Mouse (Mus musculus) embryo, embryonic 9.5 days (tissue): ENCODE data around the gene Pla2g2f.

Source experiments
- DNase-seq: peaks from one replicate; pipeline ENCODE4 v3.0.0-alpha.2; 2017; ENCODE audit errors: extremely low spot score

The Pla2g2f gene

DNA sequence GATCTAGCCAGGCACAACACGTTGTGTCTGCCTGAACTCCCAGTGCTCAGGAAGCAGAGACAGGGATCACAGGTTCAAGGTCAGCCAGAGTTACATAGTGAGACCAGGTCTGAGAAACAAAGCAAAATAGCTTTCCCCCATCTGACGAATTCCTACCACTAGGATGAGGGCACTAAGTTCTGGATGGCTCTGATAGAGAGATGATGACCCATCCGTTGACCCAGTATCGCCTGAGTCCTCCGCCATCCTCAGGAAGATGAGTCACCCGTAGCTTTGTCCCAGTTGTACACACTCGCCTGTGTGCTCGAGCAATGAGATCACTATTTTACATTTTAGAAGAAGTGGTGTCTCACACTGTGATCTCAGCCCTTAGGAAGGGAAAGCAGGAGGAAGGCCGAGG lies 4.8 kb upstream of the Pla2g2f start:
- DNase-seq, result no peak

DNA sequence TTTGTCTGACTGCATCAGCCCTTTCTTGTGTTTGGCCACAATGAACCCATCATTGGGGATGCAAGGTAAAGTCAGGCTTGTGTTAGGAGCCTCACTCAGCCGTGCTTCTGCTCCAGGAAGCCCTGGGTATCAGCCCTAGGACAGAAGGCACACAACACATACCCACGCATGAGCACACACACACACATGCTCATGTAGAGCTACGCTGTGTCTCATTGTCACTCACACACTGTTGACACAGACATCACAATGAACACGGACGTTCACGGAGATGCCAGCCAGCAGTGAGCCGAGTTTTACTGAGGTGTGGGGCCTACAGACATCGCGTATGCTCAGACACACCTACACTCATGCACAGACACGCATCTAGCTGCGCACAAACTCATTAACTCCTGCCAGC lies 1.4 kb downstream of the Pla2g2f start:
- DNase-seq, result no peak

DNA sequence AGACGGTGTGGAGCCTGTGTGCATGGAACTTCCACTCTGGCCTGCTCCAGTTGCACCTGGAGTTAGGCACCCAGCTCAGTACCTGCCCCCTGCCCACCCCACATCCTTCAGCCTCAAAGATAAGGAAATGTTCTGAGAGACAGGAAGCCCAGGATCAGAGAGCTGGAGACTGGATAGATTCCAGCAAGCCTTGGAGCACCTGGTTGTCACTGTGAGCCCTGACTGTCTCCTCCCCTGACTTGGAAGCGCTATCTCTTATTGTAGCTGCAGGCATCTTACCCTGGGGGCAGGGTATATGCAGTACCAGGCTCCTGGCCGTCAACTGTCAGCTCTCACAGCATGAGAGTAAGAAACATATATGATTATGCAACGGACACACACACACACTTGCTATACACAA lies 2.0 kb downstream of the Pla2g2f start:
- DNase-seq, result no peak

DNA sequence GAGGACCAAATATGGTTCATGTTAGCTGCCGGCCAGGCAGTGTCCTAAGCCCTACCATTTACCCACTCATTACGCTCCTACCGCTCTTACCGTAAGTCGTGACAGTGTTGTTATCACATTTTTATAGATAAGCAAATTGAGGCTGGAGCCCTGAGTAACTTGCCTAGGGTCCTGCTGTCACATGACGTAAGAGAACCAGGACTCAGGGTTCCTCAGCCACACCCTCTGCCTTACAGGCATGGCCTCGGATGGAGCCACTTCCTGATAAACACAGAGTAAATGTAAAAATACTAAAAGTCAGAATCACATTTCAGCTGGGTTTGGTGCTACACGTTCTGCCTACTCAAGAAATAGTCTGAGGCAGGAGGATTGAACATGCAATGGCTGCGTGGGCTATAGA lies 3.0 kb downstream of the Pla2g2f start:
- no peak for DNase-seq

DNA sequence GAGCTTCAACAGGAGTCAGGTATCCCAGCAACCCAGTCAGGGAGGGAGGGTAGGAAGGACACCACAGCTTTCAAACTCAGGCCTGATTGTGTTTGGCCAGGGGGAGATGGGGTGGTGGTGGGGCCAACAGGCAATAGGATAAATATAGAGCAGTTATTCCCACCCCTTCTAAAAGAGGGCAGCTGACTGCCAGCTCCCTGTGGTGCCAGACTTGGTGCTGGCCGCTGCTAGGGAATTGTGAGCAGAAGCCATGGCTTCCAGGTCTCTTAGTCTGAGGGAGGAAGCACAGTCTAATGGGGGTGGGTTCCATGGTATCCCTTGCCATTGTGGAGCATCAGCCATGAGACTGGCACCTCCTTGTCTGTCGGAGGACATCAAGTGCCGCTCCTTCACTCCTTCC lies 3.8 kb downstream of the Pla2g2f start:
- DNase-seq, result no peak

DNA sequence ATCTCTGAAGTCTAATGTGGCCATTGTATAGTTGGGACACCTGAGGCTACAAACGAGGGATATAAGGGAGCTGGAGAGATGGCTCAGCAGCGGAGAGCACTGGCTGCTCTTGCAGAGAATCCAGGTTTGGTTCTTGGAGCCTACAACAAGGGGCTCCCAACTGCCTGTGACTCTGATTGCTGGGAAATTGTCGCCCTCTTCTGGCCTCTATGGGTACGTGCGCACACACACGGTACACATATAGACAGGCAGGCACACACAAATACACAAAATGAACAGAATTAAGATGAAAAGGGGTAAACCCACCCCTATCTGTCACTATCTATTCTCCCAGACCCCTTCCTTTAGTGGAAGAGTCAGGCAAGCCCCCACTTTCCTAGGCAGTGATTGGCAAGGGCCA lies 4.8 kb downstream of the Pla2g2f start:
- DNase-seq, result no peak

DNA sequence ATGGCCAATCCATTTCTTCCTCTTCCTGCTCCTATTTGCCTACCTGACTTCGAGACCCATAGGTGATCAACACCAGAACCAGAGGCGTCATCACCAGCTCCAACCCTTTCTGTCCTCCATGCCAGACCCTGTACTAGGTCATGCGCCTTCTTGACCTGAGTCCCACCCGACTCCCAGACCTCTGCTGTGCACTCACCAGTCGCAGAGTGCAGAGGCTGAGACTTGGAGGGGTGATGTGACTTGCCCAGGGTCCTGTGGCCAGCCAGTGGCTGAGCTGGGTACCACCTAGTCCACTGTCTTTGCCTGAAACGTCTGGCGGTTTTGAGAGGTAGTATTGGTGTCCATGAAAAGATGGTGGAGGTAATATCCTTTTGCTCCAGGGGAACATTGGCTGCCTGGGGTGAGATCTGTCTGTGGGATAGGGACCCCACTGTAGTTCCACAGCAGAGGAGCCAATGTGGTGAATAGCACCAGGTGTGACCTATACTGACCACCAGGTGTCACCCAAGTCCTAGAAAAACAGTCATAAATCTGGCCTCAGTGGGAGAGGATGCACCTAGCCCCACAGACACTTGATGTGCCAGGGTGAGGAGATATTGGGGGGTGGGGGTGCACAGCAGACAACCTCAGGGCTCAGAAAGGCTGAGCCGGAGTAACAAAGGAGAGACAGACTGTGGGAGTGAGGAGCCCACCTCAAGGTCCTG lies 8.9 kb downstream of the Pla2g2f start:
- DNase-seq, result peak; percentile 38

DNA sequence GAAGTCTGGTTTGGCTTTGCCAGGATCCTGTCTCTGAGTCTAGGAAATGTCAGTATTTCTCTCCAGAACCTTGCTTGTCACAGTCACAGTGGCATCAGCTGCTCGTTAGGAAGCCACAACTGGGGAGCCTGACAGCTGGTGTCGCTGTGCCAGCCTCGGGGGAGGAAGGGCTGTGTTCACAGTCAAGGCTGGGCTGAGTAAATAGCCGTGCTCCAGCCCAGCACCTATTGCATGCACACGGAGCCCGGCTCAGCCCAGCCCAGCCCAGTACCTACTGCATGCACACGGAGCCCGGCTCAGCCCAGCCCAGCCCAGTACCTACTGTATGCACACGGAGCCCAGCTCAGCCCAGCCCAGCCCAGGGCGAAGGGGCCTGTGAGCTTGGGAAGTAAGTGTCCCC lies 9.6 kb downstream of the Pla2g2f start:
- DNase-seq, result no peak

DNA sequence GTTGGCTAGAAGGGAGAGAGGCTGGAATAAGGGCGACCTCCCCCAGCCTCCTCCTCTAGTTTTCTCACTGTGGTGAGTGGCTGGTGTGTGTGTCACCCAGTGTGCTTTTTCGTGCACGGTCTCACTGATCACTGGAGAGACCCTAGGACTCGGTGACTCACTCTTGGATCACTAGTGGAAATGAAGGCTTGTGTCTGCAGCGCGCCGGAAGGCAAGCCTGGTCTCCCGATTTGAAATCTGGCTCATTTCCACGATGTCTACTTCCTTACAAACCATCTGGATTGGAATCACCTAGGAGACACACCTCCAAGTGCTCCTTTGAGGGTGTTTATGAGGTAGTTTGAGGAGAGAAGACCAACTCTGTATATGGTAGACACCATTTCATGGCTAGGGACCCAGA lies 10.6 kb downstream of the Pla2g2f start:
- DNase-seq, result no peak

DNA sequence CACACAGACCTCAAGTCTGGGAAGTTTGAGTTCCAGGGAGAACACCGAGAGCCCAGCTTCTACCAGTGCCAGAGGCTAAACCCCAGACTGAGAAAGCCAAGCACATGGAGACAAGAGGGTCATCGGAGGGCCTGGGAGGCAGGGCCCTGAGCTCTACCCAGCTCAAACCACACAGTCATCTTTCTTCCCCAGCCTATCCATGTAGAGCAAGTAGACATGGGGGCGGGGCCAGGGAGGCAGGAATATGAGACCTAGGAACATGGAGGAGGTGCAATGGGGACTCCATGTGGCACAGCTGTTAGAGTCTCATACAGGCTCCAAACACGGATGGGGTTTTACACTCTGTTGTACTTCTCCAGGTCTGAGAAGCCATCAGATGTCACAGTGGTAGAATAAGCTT lies 11.5 kb downstream of the Pla2g2f start:
- peak; percentile 42 for DNase-seq

DNA sequence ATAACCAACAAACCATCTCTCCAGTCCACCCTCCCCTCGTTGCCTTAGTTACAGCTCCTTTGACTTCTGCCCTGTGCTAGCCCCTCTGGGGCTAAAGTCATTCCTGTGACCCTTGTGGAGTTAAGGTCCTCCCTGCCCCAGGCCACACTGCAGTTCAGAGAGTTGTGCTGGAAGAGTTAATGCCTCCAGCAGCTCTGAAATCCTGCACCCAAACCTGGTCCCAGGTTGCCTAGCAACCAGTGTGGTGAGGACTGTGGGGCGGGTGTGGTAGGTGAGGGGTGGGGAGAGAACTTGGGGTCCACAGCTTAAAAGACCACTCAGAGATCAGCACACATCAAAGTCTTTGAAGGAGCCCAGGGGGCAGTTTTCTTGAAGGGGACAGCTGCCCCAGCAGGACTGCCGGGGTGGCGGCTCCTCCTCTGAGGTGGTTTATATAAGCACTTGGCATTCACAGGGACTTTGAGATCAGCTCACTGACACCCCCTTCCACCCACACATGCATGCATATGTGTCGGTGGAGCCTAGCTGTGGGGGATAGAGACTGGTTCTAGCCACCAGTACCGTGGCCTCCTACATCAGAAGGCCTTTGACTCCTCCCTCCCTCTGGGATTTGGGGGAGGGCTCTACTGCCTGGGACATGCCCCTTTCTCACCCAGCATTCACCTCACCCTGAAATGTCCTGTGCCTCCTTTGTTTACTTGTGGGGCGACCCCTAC lies 18.1 kb downstream of the Pla2g2f start:
- DNase-seq, result peak; percentile 21

DNA sequence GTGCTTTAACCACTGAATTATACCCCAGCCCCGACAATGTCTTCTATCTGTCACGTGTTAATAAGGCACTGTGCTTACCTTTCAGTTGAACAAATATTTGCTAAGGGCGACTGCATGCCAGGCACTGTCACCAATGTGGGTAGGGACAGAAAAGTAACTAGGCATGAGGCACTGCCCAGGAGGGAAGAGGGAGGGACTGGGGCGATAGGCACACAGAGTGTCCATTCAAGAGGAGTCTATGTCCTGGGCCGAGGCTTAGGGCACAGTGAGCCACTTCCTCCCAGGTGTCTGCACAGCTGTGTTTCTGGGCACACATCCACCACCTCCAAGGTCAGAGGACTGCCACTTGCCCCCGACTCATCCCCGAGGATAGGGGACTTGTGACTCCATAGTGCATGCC lies 20.4 kb downstream of the Pla2g2f start, which contains the start of gene Ubxn10:
Gene Ubxn10 (minus strand): TSS at position 137 of the 400 bp plus-strand sequence.
- no peak for DNase-seq

DNA sequence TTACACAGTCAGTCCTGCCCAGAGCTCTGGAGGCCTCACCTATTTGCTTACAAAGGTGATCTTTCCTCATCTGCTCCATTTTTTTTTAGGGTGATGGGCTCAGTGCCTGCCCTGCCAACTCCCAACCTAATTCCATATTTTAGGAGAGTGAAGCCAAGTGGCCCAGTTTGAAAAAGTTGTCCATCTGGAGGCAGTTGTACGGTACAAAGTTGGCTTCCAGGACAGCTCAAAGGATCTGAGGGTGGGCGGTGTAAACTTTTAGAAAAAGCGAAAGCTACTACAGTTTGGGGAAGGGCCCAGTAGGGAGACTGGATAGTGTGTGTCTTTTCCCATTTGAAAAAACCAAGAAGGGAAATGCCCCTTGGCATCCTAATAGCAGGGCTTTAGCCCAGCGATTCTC lies 22.6 kb downstream of the Pla2g2f start:
- no peak for DNase-seq

DNA sequence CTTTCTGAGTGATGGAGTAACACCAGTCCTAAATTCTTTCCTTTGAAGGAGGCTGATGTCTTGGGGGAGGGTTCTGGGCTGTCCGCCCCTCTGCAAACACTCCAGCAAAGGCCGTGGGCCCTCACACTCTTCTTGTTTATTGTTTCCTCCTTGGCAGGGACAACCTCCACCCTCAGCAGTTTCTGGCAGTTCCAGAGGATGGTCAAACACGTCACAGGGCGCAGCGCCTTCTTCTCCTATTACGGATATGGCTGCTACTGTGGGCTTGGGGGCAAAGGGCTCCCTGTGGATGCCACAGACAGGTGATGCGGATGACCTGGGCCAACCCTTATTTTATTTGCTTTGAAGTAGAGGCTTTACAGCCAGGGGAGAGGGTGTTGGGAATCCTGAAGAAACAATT lies 23.3 kb downstream of the Pla2g2f start:
- DNase-seq, result no peak

DNA sequence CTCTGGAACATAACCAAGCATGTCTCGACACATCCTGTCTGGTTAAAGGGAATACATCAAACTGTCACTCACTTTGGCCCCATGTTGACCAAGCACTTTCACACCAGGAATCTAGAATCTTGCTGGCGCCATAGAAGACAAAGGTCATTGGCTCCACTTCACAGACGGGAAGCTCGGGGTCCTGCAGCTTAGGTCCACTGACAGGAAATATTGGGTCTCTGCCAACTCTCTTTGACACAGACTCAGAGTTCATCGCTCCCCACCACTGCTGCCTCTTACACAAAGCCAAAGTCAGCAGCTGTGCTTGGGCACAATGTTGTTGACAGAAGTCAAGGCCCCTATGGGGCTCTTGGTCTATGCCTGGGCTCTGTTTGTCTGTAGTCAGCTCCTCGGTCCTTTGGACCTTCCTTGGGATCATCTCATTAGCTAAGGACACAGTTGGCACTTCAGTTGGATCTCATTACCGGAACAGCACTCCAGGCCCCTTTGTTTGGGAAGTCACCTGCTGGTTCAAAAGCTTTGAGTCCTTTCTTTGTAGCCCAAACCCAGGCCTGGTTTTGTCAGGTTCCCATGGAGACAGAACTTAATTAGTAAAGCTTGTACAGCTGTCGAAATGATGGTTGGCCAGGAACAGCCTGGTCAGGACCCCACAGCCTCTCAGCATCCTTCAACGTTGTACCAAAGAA lies 28.3 kb downstream of the Pla2g2f start:
- DNase-seq, result no peak

DNA sequence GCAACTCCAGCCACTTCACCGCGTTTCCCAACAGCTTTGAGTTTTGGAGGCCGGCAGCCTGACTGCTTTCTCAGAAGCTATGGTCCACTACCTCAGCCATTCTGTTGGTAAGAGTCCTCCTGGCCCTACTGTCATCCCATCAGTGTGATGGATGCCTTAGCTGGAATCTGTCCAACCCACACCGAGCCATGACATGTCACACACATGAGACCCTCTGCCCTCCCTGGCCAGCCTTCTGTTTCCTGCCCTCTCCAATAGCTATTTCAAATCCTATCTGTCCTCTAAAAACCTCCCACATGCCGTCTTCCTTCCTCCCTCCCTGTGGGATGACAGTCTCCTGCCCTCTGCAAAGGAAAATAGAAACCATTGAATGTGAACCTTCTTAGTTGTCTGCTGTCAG lies 31.7 kb downstream of the Pla2g2f start:
- no peak for DNase-seq

DNA sequence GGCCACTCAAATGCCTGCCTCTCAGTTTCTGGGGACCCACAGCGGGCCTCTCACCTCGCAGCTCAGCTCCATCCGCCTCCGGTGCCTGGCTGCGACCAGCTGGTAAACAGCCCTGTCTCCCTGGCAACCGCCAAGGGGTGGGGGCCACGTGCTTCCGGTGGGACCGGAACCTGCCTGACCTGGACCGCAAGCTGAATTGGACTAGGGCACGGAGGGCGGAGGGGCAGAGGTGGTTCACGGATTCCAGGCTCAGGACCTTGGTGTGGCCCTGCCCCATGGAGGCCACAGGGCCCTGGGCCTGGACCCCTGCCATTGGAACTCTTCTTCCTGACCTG lies 32.3 kb downstream of the Pla2g2f start:
- peak; percentile 82 for DNase-seq

DNA sequence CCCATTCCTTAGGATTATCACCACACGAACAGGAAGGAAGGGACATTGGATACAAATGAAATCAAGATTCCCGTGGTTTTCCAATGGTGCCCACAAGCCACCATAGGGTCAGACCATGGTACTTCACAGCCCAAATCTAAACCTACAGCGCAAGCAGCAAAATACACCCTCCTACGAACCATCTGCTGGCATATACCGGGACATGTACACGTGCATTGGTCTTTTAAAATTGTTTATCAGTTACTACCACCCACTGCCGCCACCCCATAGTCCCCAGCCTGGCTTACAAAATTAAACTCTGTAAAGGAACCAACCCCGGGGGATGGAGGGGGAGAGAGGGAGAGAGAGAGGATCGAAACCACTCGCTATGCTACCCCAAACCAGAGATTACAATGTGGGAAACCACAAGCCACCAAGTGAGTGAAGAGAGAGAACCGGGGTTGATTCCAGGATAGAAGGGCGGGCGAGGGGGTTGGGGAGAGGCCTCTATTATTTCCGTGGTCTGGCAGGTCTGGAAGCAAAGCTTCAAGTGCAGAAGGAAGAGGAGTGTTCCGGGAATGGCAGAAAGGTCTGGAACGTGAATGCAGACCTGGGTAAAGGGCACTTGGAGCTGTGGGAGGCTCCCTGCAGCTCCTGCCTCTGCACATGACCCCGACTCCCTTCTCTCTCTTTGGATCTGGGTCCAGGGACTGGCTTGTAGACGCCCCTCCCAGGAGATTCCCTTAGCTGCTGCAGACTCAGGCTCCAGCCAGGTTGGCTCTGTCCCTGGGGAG lies 32.9 kb downstream of the Pla2g2f start, which contains the start of gene Pla2g2c:
Gene Pla2g2c (plus strand): TSS at position 439 of the 773 bp plus-strand sequence.
- no peak for DNase-seq

DNA sequence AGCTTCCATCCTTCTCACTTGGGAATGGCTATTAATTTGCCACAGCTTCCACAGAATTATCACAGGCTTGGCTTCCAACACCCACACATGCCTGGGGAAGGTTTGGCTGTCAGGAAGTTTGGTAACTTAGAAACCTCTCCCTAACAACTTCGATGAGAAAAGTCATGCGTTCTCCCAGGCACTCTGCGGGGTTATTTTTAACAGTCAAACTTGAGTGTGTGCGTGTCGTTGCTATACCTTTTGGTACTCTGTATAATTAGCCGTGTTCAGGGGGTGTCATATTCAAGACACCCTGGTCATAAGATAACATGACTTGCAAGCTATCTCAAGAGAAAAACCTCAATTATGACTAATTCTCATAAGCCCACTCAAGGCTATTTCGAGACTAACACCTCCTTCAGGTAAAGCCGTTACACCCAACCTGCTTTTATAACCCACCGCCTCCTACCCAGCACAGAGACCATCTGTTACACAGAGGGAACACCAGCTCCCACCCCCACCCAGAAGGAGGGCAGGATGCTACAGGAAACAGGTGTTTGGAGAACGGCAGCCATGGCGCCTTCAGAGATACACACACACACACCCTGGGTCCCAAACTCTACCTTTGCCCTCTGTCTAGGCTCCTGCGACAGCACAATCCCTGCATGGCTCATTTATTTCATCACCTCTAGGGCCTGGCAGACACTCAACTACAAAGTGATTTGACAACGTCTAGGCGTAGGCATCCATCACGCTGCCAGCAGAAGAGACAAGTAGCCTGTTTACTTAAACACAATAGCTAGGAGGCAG lies 33.7 kb downstream of the Pla2g2f start:
- no peak for DNase-seq

DNA sequence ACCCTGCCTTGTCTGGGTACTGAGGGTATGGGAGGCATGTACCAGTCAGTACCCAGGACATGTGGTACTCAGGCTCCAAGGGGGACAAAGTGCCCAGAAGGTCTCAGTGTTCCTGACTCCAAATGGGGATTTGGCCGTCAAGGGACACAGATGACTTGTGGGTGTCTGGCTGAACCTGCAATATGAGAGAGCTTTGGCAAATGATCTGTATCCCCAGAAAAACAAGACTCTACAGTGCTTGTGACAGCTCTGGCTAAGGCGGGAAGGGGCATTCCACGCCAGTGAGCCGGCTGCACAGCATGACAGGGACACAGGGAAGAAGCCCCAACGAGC lies 38.2 kb downstream of the Pla2g2f start:
- no peak for DNase-seq

DNA sequence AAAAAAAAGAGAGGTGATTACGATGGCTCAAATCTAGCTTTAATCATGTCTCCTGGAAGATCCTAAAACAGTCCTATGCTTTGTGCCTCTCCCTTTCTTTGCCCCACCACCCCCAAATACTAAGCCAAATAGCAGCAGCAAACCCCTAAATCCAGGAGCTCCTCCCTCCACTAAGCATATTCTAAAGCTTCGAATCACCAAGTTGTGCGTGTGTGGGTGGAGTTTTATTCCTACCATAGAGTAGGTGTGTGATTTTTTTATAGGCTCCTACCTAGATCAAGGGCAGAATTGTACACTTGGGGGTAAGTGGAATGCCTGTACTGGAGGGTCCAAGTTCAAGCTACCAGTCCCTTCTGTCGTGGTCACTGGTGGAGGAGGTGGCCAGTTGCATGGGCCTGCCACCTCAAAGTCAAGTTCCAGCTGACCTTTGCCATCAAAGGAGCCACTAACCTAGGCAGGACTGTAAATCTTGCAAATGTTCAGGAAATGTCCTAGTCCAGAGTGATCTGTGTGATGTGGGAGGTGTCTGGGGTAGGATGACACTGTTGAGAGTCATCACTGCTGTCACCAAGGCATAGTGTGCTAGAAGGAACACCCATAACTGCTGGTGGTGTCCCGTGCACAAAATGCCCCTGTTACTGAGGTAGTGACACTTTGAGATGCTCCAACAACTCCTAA lies 38.7 kb downstream of the Pla2g2f start:
- DNase-seq, result no peak
